Mouse (Mus musculus) neutrophil, adult 83 days (primary cell): ENCODE measurements around the gene Bysl. TPM values are rescaled to one million over a fixed set of nuclear protein-coding genes. Genes with fewer than 3 reads are reported as not detected.

Experiments
- total RNA-seq, 2 experiments: library from RNA; stranded (reverse); gene quantifications; one replicate each; pipeline ENCODE4 v1.2.4; 2023

Bysl gene
- 1 to 10 TPM; 9.1 to 9.2 TPM for total RNA-seq

DNA sequence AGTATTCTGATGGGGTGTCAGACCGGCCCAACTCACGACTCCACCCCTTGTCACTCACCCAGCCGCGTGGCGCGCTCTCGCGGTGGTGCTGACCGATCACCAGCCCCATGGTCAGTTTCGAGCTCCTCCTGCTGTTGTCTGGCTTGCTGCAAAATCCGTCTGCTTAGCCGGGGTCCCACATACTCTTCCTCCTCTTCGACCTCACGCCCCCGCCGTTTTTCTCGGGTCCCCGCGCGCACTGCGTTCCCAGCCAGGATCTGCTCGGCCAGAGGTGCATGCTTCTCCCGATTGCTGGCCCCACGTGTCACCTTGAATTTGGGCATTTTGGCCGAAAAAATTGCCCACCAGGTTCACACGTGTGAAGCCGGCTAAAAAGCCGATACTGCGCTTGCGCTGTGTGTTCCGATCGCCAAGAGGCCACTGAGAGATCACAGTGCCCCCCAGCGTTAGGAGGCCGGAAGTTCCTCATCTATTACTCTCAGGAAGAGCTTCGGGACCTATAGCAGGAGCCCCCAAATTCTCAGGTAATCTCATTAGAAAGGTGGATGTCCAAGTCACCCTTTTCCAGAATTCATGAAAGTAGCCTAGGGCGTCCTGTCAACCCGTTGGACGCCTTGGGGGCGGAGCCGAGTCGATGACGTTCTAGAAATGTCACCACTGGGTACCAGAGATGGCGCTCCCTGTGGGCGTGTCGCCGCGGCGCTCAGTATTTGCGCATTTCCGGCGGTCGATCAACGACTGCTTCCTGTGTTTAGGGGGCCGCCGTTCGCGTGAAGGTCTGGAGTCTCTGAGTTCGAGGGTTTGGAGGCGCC lies at the start of gene Bysl, which contains the start of the genes Med20 and Gm20517:
Gene Bysl (minus strand): TSS at position 644 of the 812 bp plus-strand sequence.
Gene Med20 (plus strand): TSS at position 734 of the 812 bp plus-strand sequence.
Gene Gm20517 (plus strand): TSS at position 741 of the 812 bp plus-strand sequence.

DNA sequence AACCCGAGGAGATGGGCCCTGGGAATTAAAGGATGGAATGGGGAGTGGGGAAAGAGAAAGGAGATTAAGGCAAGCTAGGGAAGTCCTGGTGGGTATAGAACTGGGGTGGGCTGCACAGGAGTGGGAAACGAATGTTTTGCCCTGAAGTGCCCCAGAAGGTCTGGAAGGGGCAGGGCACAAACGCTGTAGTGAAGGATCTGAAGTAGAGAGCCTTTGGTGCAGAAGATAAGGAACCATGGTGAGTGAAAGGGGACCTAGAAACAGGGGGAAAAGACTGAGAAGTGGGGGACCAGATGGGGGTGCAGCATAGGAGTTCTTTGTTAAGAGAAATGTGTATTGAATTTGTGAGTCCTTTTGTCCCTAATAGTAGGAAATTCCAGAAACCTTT lies 19.4 kb upstream of the Bysl start, which contains the start of gene Usp49:
Gene Usp49 (plus strand): TSS at position 13 of the 388 bp plus-strand sequence.

Other genes starting within 250 kb of the Bysl start
- 10 to 100 TPM in 1 of 2 experiments, 1 to 10 TPM in 1; 9.5 to 11.4 TPM for gene Mrps10, start 242.6 kb downstream of the Bysl start, total RNA-seq
- gene Guca1b, start 226.1 kb downstream of the Bysl start, total RNA-seq, result under 1 TPM; 0.24 to 0.39 TPM
- gene Guca1a, start 210.9 kb downstream of the Bysl start, total RNA-seq, result 1 to 10 TPM; 3.4 to 4.1 TPM
- under 1 TPM; 0.18 to 0.84 TPM for gene AI661453, start 174.9 kb downstream of the Bysl start, total RNA-seq
- not detected for gene 1700001C19Rik, start 174.1 kb downstream of the Bysl start, total RNA-seq
- gene Taf8, start 109.2 kb downstream of the Bysl start, total RNA-seq, result 10 to 100 TPM; 30.3 to 33.3 TPM
- gene Ccnd3, start 106.4 kb downstream of the Bysl start, total RNA-seq, result 100 to 1,000 TPM; 497 to 529 TPM
- 10 to 100 TPM; 47.2 to 62.3 TPM for gene Med20, start 90 bp upstream of the Bysl start, total RNA-seq
- 1 to 10 TPM; 3.9 to 6.0 TPM for gene Gm20517, start 97 bp upstream of the Bysl start, total RNA-seq
- gene Usp49, start 19.2 kb upstream of the Bysl start, total RNA-seq, result 1 to 10 TPM; 7.2 to 7.6 TPM
- 100 to 1,000 TPM; 141 to 148 TPM for gene Tomm6, start 76.9 kb upstream of the Bysl start, total RNA-seq
- under 1 TPM in 1 of 2 experiments, not detected in 1; 0.26 TPM for gene Frs3, start 77.5 kb upstream of the Bysl start, total RNA-seq
- under 1 TPM in 1 of 2 experiments, not detected in 1; 0.22 TPM for gene Gm21981, start 83.0 kb upstream of the Bysl start, total RNA-seq
- gene Prickle4, start 83.2 kb upstream of the Bysl start, total RNA-seq, result not detected
- gene Pgc, start 115.3 kb upstream of the Bysl start, total RNA-seq, result not detected
- gene Tfeb, start 125.5 kb upstream of the Bysl start, total RNA-seq, result 10 to 100 TPM; 85.4 to 97.3 TPM
- gene Mdfi, start 223.2 kb upstream of the Bysl start, total RNA-seq, result under 1 TPM in 1 of 2 experiments, not detected in 1; 0.64 TPM